ENCODE assay signal across 11 mouse cellular contexts in genomic region chr11:32546483-32546882, GRCm38 (mm10). TPM values are rescaled to one million over a fixed set of nuclear protein-coding genes. Genes with fewer than 3 reads are reported as not detected.
DNase-seq lines count a peak whose midpoint lies in the region; ATAC-seq lines count a peak whose summit lies in the region.
"Had no signal": no experiment of that assay in that cellular context is flagged by ENCODE, and none has a peak within 500 bp of the region (broad histone marks: within the 10 kb centered on the region; RNA-seq: fewer than 3 reads in every experiment).

No protein-coding gene starts in this region.

- no peak overlapping the region for H3K27ac ChIP-seq in forebrain, embryonic 16.5 days (ENCODE audit: low read length)
- no peak overlapping the region for H3K27ac ChIP-seq in forebrain, embryonic 10.5 days
- H3K27ac ChIP-seq in liver, embryonic 12.5 days: 0 out of 2 replicates have a peak overlapping the region, but pooled peaks have one; percentile 37
- H3K27ac ChIP-seq in liver, embryonic 11.5 days (ENCODE audit: low read depth, low read length): no peak overlapping the region
- H3K27ac ChIP-seq: embryonic facial prominence, embryonic 13.5 days; heart, embryonic 13.5 days had no signal

- no peak for DNase-seq in forebrain, embryonic 10.5 days (ENCODE audit: extremely low spot score, low spot score)
- no peak for DNase-seq in liver, embryonic 11.5 days (ENCODE audit: low spot score)
- peak; percentile 59 for DNase-seq in brain, adult 2 months (ENCODE audit: low read depth, low spot score)
- DNase-seq in gastrocnemius, postnatal 25 days: peak; percentile 78
- DNase-seq in MN1 (ENCODE audit: low spot score): no peak
- DNase-seq in right cerebral cortex, adult 18-20 months: no peak
- DNase-seq: thymus, adult 2 months had no signal

- no peak overlapping the region for H3K9ac ChIP-seq in forebrain, embryonic 16.5 days (replicated peaks; ENCODE audit: low read depth, low read length)
- no peak overlapping the region for H3K9ac ChIP-seq in liver, embryonic 12.5 days
- H3K9ac ChIP-seq in liver, embryonic 11.5 days (ENCODE audit: low read depth, low read length): no peak overlapping the region
- H3K9ac ChIP-seq: embryonic facial prominence, embryonic 13.5 days; heart, embryonic 13.5 days had no signal

- H3K4me1 ChIP-seq in forebrain, embryonic 16.5 days (replicated peaks; ENCODE audit: control insufficient read depth, insufficient read depth, low read length): peaks cover 17% of the 10 kb centered on the region
- peaks cover 54% of the 10 kb centered on the region for H3K4me1 ChIP-seq in forebrain, embryonic 10.5 days
- peaks cover 63% of the 10 kb centered on the region for H3K4me1 ChIP-seq in liver, embryonic 12.5 days
- H3K4me1 ChIP-seq in liver, embryonic 11.5 days (replicated peaks; ENCODE audit: control insufficient read depth, insufficient read depth, low read length): peaks cover 34% of the 10 kb centered on the region

- no peaks in the 10 kb centered on the region for H3K9me3 ChIP-seq in forebrain, embryonic 16.5 days (ENCODE audit: control insufficient read depth, low read length)
- no peaks in the 10 kb centered on the region for H3K9me3 ChIP-seq in forebrain, embryonic 10.5 days
- no peaks in the 10 kb centered on the region for H3K9me3 ChIP-seq in liver, embryonic 12.5 days (replicated peaks)
- no peaks in the 10 kb centered on the region for H3K9me3 ChIP-seq in liver, embryonic 11.5 days (ENCODE audit: control insufficient read depth, low read length)
- H3K9me3 ChIP-seq: embryonic facial prominence, embryonic 13.5 days; heart, embryonic 13.5 days had no signal

- peak; percentile 56 for ATAC-seq in forebrain, embryonic 16.5 days
- ATAC-seq in liver, embryonic 12.5 days: no peak
- ATAC-seq in liver, embryonic 11.5 days (replicated peaks; ENCODE audit: low FRiP score): no peak

- no peaks in the 10 kb centered on the region for H3K36me3 ChIP-seq in forebrain, embryonic 16.5 days (ENCODE audit: control insufficient read depth, insufficient read depth)
- no peaks in the 10 kb centered on the region for H3K36me3 ChIP-seq in forebrain, embryonic 10.5 days (replicated peaks)
- peaks cover 16% of the 10 kb centered on the region for H3K36me3 ChIP-seq in liver, embryonic 12.5 days
- H3K36me3 ChIP-seq in liver, embryonic 11.5 days (ENCODE audit: control insufficient read depth, insufficient read depth, low read length): peaks cover 2% of the 10 kb centered on the region; the same call in 1 of the 2 replicates
- H3K36me3 ChIP-seq: embryonic facial prominence, embryonic 13.5 days; heart, embryonic 13.5 days had no signal

- WGBS in forebrain, embryonic 16.5 days: 44% methylated on average over 5 of the region's 5 CpGs
- WGBS in forebrain, embryonic 10.5 days: 92% methylated on average over 5 of the region's 5 CpGs
- WGBS in liver, embryonic 12.5 days (ENCODE audit: insufficient replicate concordance): 86% methylated on average over 5 of the region's 5 CpGs
- WGBS in liver, embryonic 11.5 days: 89% methylated on average over 5 of the region's 5 CpGs

- H3K4me3 ChIP-seq in forebrain, embryonic 16.5 days (replicated peaks; ENCODE audit: low read length): no peak overlapping the region
- H3K4me3 ChIP-seq in forebrain, embryonic 10.5 days: no peak overlapping the region
- no peak overlapping the region for H3K4me3 ChIP-seq in liver, embryonic 12.5 days
- no peak overlapping the region for H3K4me3 ChIP-seq in liver, embryonic 11.5 days (ENCODE audit: low read depth, low read length)
- H3K4me3 ChIP-seq: embryonic facial prominence, embryonic 13.5 days; heart, embryonic 13.5 days had no signal

- H3K4me2 ChIP-seq in forebrain, embryonic 16.5 days (ENCODE audit: low read length): no peak overlapping the region
- H3K4me2 ChIP-seq in liver, embryonic 12.5 days: no peak overlapping the region
- H3K4me2 ChIP-seq in liver, embryonic 11.5 days: no peak overlapping the region
- H3K4me2 ChIP-seq: embryonic facial prominence, embryonic 13.5 days; heart, embryonic 13.5 days had no signal

- no peaks in the 10 kb centered on the region for H3K27me3 ChIP-seq in forebrain, embryonic 16.5 days (replicated peaks; ENCODE audit: control insufficient read depth, insufficient read depth, low read length)
- H3K27me3 ChIP-seq in forebrain, embryonic 10.5 days (ENCODE audit: poor library complexity, severe bottlenecking): no peaks in the 10 kb centered on the region
- H3K27me3 ChIP-seq in liver, embryonic 12.5 days (replicated peaks): no peaks in the 10 kb centered on the region
- H3K27me3 ChIP-seq in liver, embryonic 11.5 days (replicated peaks; ENCODE audit: control insufficient read depth, insufficient read depth, low read length): no peaks in the 10 kb centered on the region
- H3K27me3 ChIP-seq: embryonic facial prominence, embryonic 13.5 days; heart, embryonic 13.5 days had no signal

RNA-seq across cellular contexts. Expression of gene Stk10, which starts 13.4 kb away (rescaled TPM):
- polyA plus RNA-seq in forebrain, embryonic 16.5 days (2015; fragmentation: Nextera tagmentation; extraction: Ambion mirVana): 2.1 and 2.8 TPM in 2 replicates
- 2.0 and 2.3 TPM in 2 replicates for polyA plus RNA-seq in forebrain, embryonic 10.5 days (2016; fragmentation: Nextera tagmentation; extraction: Ambion mirVana)
- polyA plus RNA-seq in liver, embryonic 12.5 days (2016; fragmentation: Nextera tagmentation; extraction: Ambion mirVana): 5.7 and 6.0 TPM in 2 replicates
- 4.8 and 5.8 TPM in 2 replicates for polyA plus RNA-seq in liver, embryonic 11.5 days (2014; fragmentation: Nextera tagmentation; extraction: Ambion mirVana)
- total RNA-seq in gastrocnemius, postnatal 25 days (2021): 1 to 10 TPM; 2.6 to 3.2 TPM

RNA-seq across cellular contexts. Expression of gene Efcab9, which starts 14.6 kb away (rescaled TPM):
- polyA plus RNA-seq in forebrain, embryonic 16.5 days (2015; fragmentation: Nextera tagmentation; extraction: Ambion mirVana): not detected in 2 replicates
- polyA plus RNA-seq in forebrain, embryonic 10.5 days (2016; fragmentation: Nextera tagmentation; extraction: Ambion mirVana): 0.21 and 0.25 TPM in 2 replicates
- polyA plus RNA-seq in liver, embryonic 12.5 days (2016; fragmentation: Nextera tagmentation; extraction: Ambion mirVana): 0.28 and 0.56 TPM in 2 replicates
- 0.25 and 0.49 TPM in 2 replicates for polyA plus RNA-seq in liver, embryonic 11.5 days (2014; fragmentation: Nextera tagmentation; extraction: Ambion mirVana)
- total RNA-seq in gastrocnemius, postnatal 25 days (2021): 1 to 10 TPM in 1 of 2 experiments, under 1 TPM in 1; 0.75 to 1.0 TPM
- polyA plus RNA-seq: embryonic facial prominence, embryonic 13.5 days had no signal

Comparison
In these comparisons a context has a peak if more than half of its experiments do, and no peak if none do; other contexts are left out.
1. DNase-seq: peak in brain, adult 2 months (single experiment) and gastrocnemius, postnatal 25 days (single experiment); none in forebrain, embryonic 10.5 days (single experiment), liver, embryonic 11.5 days (single experiment), MN1 (single experiment) and right cerebral cortex, adult 18-20 months (single experiment).